Mouse (Mus musculus): ENCODE data around the gene Pde4d. TPM values are rescaled to one million over a fixed set of nuclear protein-coding genes. Genes with fewer than 3 reads are reported as not detected.

Gene Pde4d
- polyA plus RNA-seq, 1 experiment from 2014 or later = 29.2 TPM

DNA sequence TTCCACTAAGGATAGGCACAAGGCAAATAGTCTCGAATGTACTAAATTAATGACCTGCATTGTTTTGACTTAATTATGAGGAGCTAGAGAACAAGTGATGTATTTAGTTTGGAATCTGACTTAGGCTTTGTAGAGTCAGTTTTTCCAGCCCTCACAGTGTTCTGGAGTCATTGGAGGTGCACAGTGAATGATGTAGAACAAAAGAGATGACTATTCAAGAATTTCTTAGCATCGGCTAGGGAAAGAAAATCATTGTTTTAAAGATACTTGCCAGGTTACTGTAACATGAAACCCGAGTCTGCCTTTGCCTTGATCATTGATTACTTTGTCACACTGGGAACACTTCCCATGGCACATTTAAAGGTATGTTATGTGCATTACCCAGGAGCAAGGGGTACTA, 1089.6 kb downstream of the Pde4d start:
- H3K9me3 ChIP-seq (ENCODE audit: control insufficient read depth, low read length) = no peaks in the 10 kb centered on the region
- no peak overlapping the region for H3K4me3 ChIP-seq (ENCODE audit: control insufficient read depth in 1 of 2, insufficient read depth in 1 of 2, low read depth in 1 of 2, low read length in 2 of 2)
- no peak overlapping the region for H3K27ac ChIP-seq (replicated peaks in 1 of 2; ENCODE audit: control insufficient read depth in 1 of 2, insufficient read depth in 1 of 2, low read depth in 2 of 2, low read length in 2 of 2)
- no peaks in the 10 kb centered on the region for H3K36me3 ChIP-seq (ENCODE audit: control insufficient read depth, insufficient read depth, low read length)
- H3K4me2 ChIP-seq (ENCODE audit: low read length) = no peak overlapping the region
- H3K4me1 ChIP-seq (ENCODE audit: control insufficient read depth in 2 of 2, insufficient read depth in 2 of 2, low read length in 2 of 2) = no peaks in the 10 kb centered on the region
- 66% methylated on average over 3 of the region's 3 CpGs for WGBS
- H3K9ac ChIP-seq (ENCODE audit: low read length) = no peak overlapping the region
- no peak for ATAC-seq (ENCODE audit: insufficient number of reproducible peaks, insufficient read depth, low FRiP score, low read depth)
- H3K27me3 ChIP-seq (ENCODE audit: control insufficient read depth, insufficient read depth, low read length) = no peaks in the 10 kb centered on the region

DNA sequence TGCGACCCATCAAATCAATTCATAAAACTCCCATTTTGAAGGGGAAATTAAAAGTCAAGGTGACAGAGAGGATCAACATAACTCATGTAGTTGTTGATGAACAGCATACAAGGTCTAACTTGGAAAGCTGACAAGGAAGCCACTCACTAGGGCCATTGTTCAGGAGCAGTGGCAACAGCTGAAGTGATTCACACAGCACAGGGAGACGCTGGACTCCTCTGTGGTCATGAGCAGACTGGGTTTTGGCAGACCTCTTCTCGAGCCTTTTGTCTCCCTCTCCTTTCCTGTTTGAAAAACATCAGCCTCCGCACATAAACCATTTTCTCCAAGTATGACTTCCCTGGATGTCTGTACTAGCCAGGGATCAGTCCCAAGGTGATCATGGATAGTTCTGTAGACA, 1094.9 kb downstream of the Pde4d start:
- H3K27me3 ChIP-seq (ENCODE audit: control insufficient read depth, insufficient read depth, low read length) = no peaks in the 10 kb centered on the region
- H3K9ac ChIP-seq (ENCODE audit: low read length) = no peak overlapping the region
- no peaks in the 10 kb centered on the region for H3K9me3 ChIP-seq (ENCODE audit: control insufficient read depth, low read length)
- H3K4me1 ChIP-seq (ENCODE audit: control insufficient read depth in 2 of 2, insufficient read depth in 2 of 2, low read length in 2 of 2) = no peaks in the 10 kb centered on the region
- WGBS = 68% methylated on average over 4 of the region's 4 CpGs
- no peak for ATAC-seq (ENCODE audit: insufficient number of reproducible peaks, insufficient read depth, low FRiP score, low read depth)
- H3K4me2 ChIP-seq (ENCODE audit: low read length) = no peak overlapping the region
- no peaks in the 10 kb centered on the region for H3K36me3 ChIP-seq (ENCODE audit: control insufficient read depth, insufficient read depth, low read length)
- no peak overlapping the region for H3K27ac ChIP-seq (replicated peaks in 1 of 2; ENCODE audit: control insufficient read depth in 1 of 2, insufficient read depth in 1 of 2, low read depth in 2 of 2, low read length in 2 of 2)
- no peak overlapping the region for H3K4me3 ChIP-seq (ENCODE audit: control insufficient read depth in 1 of 2, insufficient read depth in 1 of 2, low read depth in 1 of 2, low read length in 2 of 2)

DNA sequence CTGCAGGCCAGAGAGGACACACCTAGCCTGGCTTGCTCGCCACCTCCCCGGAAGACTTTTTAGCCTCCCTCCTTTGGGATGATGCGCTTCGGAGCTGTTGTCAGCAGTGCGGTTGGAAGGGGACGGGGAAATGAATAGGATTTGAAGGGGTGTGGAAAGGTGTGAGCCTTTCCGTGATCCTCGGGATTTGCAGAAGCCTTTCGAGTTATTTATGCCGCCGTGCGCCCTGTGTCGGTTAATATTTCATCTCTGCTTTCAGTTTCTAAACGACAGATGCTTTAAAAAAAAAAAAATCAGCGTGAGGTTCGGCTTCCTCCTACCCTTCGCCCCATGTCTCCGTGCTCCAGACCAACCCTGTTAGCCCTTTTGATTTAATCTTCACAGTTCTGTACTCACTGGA, 1096.6 kb downstream of the Pde4d start:
- no peak overlapping the region for H3K9ac ChIP-seq (ENCODE audit: low read length)
- no peaks in the 10 kb centered on the region for H3K27me3 ChIP-seq (ENCODE audit: control insufficient read depth, insufficient read depth, low read length)
- H3K4me2 ChIP-seq (ENCODE audit: low read length) = no peak overlapping the region
- H3K36me3 ChIP-seq (ENCODE audit: control insufficient read depth, insufficient read depth, low read length) = no peaks in the 10 kb centered on the region
- ATAC-seq (ENCODE audit: insufficient number of reproducible peaks, insufficient read depth, low FRiP score, low read depth) = no peak
- H3K9me3 ChIP-seq (ENCODE audit: control insufficient read depth, low read length) = no peaks in the 10 kb centered on the region
- WGBS = 81% methylated on average over 18 of the region's 18 CpGs
- no peak overlapping the region for H3K27ac ChIP-seq (replicated peaks in 1 of 2; ENCODE audit: control insufficient read depth in 1 of 2, insufficient read depth in 1 of 2, low read depth in 2 of 2, low read length in 2 of 2)
- no peaks in the 10 kb centered on the region for H3K4me1 ChIP-seq (ENCODE audit: control insufficient read depth in 2 of 2, insufficient read depth in 2 of 2, low read length in 2 of 2)
- H3K4me3 ChIP-seq (ENCODE audit: control insufficient read depth in 1 of 2, insufficient read depth in 1 of 2, low read depth in 1 of 2, low read length in 2 of 2) = no peak overlapping the region

DNA sequence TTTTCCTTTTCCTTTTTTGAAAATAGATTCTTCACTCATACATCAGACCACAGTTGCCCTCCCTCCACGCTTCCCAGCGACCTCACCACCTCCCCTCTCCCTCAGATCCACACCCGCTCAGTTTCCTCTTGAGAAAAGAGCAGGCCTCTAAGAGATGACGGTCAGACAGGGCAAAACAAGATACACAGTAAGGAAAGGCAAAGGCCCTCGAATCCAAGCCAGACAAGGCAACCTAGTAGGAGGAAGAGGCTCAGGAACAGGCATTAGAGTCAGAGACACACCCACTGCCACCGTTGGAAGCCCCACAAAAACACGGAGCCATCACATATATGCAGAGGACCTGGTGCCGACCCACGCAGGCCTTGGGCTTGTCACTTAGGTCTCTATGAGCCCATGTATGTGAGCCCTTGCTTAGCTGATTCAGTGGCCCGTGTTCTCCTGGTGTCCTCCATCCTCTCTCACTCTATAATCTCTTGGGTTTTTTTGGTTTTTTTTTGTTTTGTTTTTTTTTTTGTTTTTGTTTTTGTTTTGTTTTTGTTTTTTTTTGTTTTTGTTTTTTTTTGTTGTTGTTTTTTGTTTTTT, 1097.3 kb downstream of the Pde4d start:
- no peak overlapping the region for H3K9ac ChIP-seq (ENCODE audit: low read length)
- H3K4me1 ChIP-seq (ENCODE audit: control insufficient read depth in 2 of 2, insufficient read depth in 2 of 2, low read length in 2 of 2) = no peaks in the 10 kb centered on the region
- no peaks in the 10 kb centered on the region for H3K27me3 ChIP-seq (ENCODE audit: control insufficient read depth, insufficient read depth, low read length)
- H3K27ac ChIP-seq (replicated peaks in 1 of 2; ENCODE audit: control insufficient read depth in 1 of 2, insufficient read depth in 1 of 2, low read depth in 2 of 2, low read length in 2 of 2) = no peak overlapping the region
- no peaks in the 10 kb centered on the region for H3K36me3 ChIP-seq (ENCODE audit: control insufficient read depth, insufficient read depth, low read length)
- ATAC-seq (ENCODE audit: insufficient number of reproducible peaks, insufficient read depth, low FRiP score, low read depth) = no peak
- 70% methylated on average over 10 of the region's 10 CpGs for WGBS
- no peak overlapping the region for H3K4me2 ChIP-seq (ENCODE audit: low read length)
- H3K4me3 ChIP-seq (ENCODE audit: control insufficient read depth in 1 of 2, insufficient read depth in 1 of 2, low read depth in 1 of 2, low read length in 2 of 2) = no peak overlapping the region
- no peaks in the 10 kb centered on the region for H3K9me3 ChIP-seq (ENCODE audit: control insufficient read depth, low read length)

DNA sequence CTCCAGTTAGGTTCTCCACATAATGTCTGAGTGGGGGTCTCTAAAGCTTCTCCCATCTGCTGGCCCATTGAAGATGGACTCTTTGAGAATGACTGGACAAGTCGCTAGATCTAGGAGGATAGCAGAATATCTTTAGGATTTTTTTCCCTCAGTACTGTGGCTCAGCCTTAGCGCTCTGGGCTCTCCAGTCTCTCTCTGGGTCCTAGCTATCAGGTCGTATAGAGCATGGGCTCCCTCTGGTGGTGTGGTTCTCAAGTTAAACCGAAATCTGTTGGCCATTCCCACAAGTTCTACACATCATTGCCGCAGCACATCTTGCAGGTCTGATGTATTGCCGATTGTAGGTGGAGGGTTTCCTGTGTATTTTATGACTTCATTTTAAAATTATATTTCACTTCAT, 1098.0 kb downstream of the Pde4d start:
- no peak overlapping the region for H3K4me3 ChIP-seq (ENCODE audit: control insufficient read depth in 1 of 2, insufficient read depth in 1 of 2, low read depth in 1 of 2, low read length in 2 of 2)
- no peaks in the 10 kb centered on the region for H3K27me3 ChIP-seq (ENCODE audit: control insufficient read depth, insufficient read depth, low read length)
- H3K27ac ChIP-seq (replicated peaks in 1 of 2; ENCODE audit: control insufficient read depth in 1 of 2, insufficient read depth in 1 of 2, low read depth in 2 of 2, low read length in 2 of 2) = no peak overlapping the region
- no peaks in the 10 kb centered on the region for H3K36me3 ChIP-seq (ENCODE audit: control insufficient read depth, insufficient read depth, low read length)
- H3K9me3 ChIP-seq (ENCODE audit: control insufficient read depth, low read length) = no peaks in the 10 kb centered on the region
- 21% methylated on average over 6 of the region's 6 CpGs for WGBS
- H3K4me2 ChIP-seq (ENCODE audit: low read length) = no peak overlapping the region
- no peak overlapping the region for H3K9ac ChIP-seq (ENCODE audit: low read length)
- no peak; the same call in 1 of the 2 replicates for ATAC-seq (ENCODE audit: insufficient number of reproducible peaks, insufficient read depth, low FRiP score, low read depth)
- no peaks in the 10 kb centered on the region for H3K4me1 ChIP-seq (ENCODE audit: control insufficient read depth in 2 of 2, insufficient read depth in 2 of 2, low read length in 2 of 2)

DNA sequence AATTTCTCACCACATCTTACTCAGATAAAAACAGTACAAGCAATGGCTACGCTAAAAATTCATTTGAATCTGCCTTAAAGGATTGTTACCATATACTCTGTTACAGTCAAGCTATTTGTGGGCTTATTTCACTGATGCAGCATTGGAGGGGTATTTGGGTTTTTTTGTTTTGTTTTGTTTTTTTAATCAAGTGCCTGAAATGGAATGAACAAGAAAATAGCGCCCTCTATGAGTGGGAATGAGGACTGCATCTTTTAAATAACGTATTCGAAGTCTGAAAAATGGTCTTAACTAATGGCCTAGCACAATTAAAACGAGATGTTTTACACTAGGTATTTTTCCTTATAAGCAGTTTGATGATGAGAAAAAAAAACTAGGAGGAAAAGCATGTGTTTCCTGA, 1098.5 kb downstream of the Pde4d start:
- no peak overlapping the region for H3K27ac ChIP-seq (replicated peaks in 1 of 2; ENCODE audit: control insufficient read depth in 1 of 2, insufficient read depth in 1 of 2, low read depth in 2 of 2, low read length in 2 of 2)
- no peaks in the 10 kb centered on the region for H3K36me3 ChIP-seq (ENCODE audit: control insufficient read depth, insufficient read depth, low read length)
- H3K4me2 ChIP-seq (ENCODE audit: low read length) = no peak overlapping the region
- no peaks in the 10 kb centered on the region for H3K4me1 ChIP-seq (ENCODE audit: control insufficient read depth in 2 of 2, insufficient read depth in 2 of 2, low read length in 2 of 2)
- no peak for ATAC-seq (ENCODE audit: insufficient number of reproducible peaks, insufficient read depth, low FRiP score, low read depth)
- WGBS = 61% methylated on average over 5 of the region's 5 CpGs
- H3K27me3 ChIP-seq (ENCODE audit: control insufficient read depth, insufficient read depth, low read length) = no peaks in the 10 kb centered on the region
- H3K4me3 ChIP-seq (ENCODE audit: control insufficient read depth in 1 of 2, insufficient read depth in 1 of 2, low read depth in 1 of 2, low read length in 2 of 2) = no peak overlapping the region
- H3K9me3 ChIP-seq (ENCODE audit: control insufficient read depth, low read length) = no peaks in the 10 kb centered on the region
- no peak overlapping the region for H3K9ac ChIP-seq (ENCODE audit: low read length)

DNA sequence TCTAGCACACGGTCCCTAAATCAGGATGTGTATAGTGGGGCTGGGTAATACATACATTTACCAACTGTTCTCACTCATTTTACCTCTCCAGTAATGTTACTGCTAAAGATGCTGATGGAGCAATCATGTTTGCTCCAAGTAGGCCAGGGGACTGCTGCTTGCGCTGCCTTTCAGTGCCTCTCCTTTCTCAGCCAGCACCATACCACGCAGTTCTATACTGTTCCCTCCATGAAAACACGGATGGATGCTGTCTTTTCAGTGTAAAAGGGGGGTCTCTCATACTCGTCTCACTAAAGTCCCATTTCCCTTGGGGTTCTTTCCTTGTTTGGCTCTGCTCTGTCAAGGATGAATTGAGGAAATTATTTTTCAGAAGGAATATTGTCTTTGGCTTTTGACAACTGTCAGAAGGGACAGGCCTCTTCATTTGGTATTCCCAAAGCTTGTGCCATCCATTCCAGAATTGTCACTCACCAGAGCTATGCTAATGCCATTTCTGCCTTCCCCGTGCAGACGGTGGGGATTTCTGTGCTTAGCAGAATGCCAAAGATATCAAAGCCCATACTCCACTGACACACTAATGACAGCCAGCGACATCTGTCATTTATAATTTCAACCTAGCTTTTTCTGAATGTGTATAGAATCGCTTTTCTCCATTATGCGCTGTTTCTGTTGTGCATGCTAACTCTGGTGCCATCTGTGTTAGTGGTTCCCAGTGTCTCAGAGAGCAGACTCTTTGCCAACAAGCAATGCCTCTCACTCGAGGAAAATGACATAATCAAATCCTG, 1099.2 kb downstream of the Pde4d start:
- no peaks in the 10 kb centered on the region for H3K27me3 ChIP-seq (ENCODE audit: control insufficient read depth, insufficient read depth, low read length)
- H3K36me3 ChIP-seq (ENCODE audit: control insufficient read depth, insufficient read depth, low read length) = no peaks in the 10 kb centered on the region
- no peaks in the 10 kb centered on the region for H3K9me3 ChIP-seq (ENCODE audit: control insufficient read depth, low read length)
- ATAC-seq (ENCODE audit: insufficient number of reproducible peaks, insufficient read depth, low FRiP score, low read depth) = no peak
- no peaks in the 10 kb centered on the region for H3K4me1 ChIP-seq (ENCODE audit: control insufficient read depth in 2 of 2, insufficient read depth in 2 of 2, low read length in 2 of 2)
- no peak overlapping the region for H3K4me2 ChIP-seq (ENCODE audit: low read length)
- no peak overlapping the region for H3K27ac ChIP-seq (replicated peaks in 1 of 2; ENCODE audit: control insufficient read depth in 1 of 2, insufficient read depth in 1 of 2, low read depth in 2 of 2, low read length in 2 of 2)
- WGBS = 77% methylated on average over 11 of the region's 11 CpGs
- H3K9ac ChIP-seq (ENCODE audit: low read length) = no peak overlapping the region
- H3K4me3 ChIP-seq (ENCODE audit: control insufficient read depth in 1 of 2, insufficient read depth in 1 of 2, low read depth in 1 of 2, low read length in 2 of 2) = no peak overlapping the region

DNA sequence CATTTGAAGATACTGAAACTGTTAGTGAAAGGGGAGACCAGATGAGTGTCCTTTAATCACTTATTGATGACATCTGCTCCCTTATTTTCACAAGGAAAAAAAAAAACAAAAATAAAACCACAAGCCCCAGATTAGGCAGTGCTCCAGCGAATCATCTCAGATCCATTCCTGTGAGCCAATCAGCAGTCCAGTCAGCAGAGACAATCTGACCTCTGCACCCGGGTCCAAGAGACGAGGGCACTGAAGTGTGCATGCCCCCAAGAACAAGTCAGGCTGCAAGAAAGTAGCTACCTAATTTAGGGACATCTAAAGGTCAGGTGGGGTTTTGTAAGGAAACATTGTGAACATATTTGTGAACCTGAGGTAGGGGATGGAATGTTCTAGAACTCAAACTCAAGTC, 1102.1 kb downstream of the Pde4d start:
- Histone ChIP-seq H3K4me1 (ENCODE audit: control insufficient read depth in 2 of 2, insufficient read depth in 2 of 2, low read length in 2 of 2) (no peaks in the 10 kb centered on the region), H3K27me3 (ENCODE audit: control insufficient read depth, insufficient read depth, low read length) (no peaks in the 10 kb centered on the region), H3K4me2 (ENCODE audit: low read length) (no peak overlapping the region), H3K9me3 (ENCODE audit: control insufficient read depth, low read length) (no peaks in the 10 kb centered on the region), H3K9ac (ENCODE audit: low read length) (no peak overlapping the region), H3K27ac (replicated peaks in 1 of 2; ENCODE audit: control insufficient read depth in 1 of 2, insufficient read depth in 1 of 2, low read depth in 2 of 2, low read length in 2 of 2) (no peak overlapping the region), H3K4me3 (ENCODE audit: control insufficient read depth in 1 of 2, insufficient read depth in 1 of 2, low read depth in 1 of 2, low read length in 2 of 2) (no peak overlapping the region), H3K36me3 (ENCODE audit: control insufficient read depth, insufficient read depth, low read length) (no peaks in the 10 kb centered on the region)
- no peak for ATAC-seq (ENCODE audit: insufficient number of reproducible peaks, insufficient read depth, low FRiP score, low read depth)
- 69% methylated on average over 3 of the region's 3 CpGs for WGBS
